13 mouse cellular contexts compared by ENCODE assay signal in genomic region chr3:55440342-55440741, GRCm38 (mm10). TPM values are rescaled to one million over a fixed set of nuclear protein-coding genes. Genes with fewer than 3 reads are reported as not detected.
DNase-seq lines count a peak whose midpoint lies in the region; ATAC-seq and TF ChIP-seq lines count a peak whose summit lies in the region.
"Had no signal": no experiment of that assay in that cellular context is flagged by ENCODE, and none has a peak within 500 bp of the region (broad histone marks: within the 10 kb centered on the region; RNA-seq: fewer than 3 reads in every experiment).

No protein-coding gene starts in this region.

- WGBS in heart, postnatal 0 days = 38% methylated on average over 8 of the region's 8 CpGs
- WGBS in hindbrain, embryonic 15.5 days = 59% methylated on average over 8 of the region's 8 CpGs
- 54% methylated on average over 8 of the region's 8 CpGs for WGBS in stomach, postnatal 0 days

- TF ChIP-seq CTCF in heart, postnatal 0 days (IDR thresholded peaks at IDR 0.05; ENCODE audit: low read depth) = no peak
- TF ChIP-seq CTCF in Patski (IDR thresholded peaks at IDR 0.05) = no peak
- no peak for TF ChIP-seq CTCF in stomach, postnatal 0 days (IDR thresholded peaks at IDR 0.05; ENCODE audit: low read depth)

- no peak overlapping the region for H3K27ac ChIP-seq in heart, postnatal 0 days (ENCODE audit: low read depth)
- H3K27ac ChIP-seq in hindbrain, embryonic 15.5 days (replicated peaks) = peak overlapping the region; percentile 69
- H3K27ac ChIP-seq in stomach, postnatal 0 days (replicated peaks) = no peak overlapping the region
- H3K27ac ChIP-seq: heart, adult 2 months; liver, embryonic 15.5 days had no signal

- ATAC-seq in heart, postnatal 0 days (ENCODE audit: insufficient read depth, low read depth) = no peak
- peak; percentile 42 for ATAC-seq in Patski
- 0 out of 2 replicates have a peak, but pooled peaks have one; percentile 16 for ATAC-seq in hindbrain, embryonic 15.5 days (ENCODE audit: low FRiP score, low read depth)
- ATAC-seq in stomach, postnatal 0 days (ENCODE audit: low FRiP score, low TSS enrichment) = no peak

- 0 out of 2 replicates have a peak, but pooled peaks cover 6% of the 10 kb centered on the region for H3K4me1 ChIP-seq in heart, postnatal 0 days (ENCODE audit: control insufficient read depth, insufficient read depth)
- H3K4me1 ChIP-seq in hindbrain, embryonic 15.5 days (replicated peaks) = peaks cover 19% of the 10 kb centered on the region
- H3K4me1 ChIP-seq in stomach, postnatal 0 days (replicated peaks; ENCODE audit: control insufficient read depth, insufficient read depth) = no peaks in the 10 kb centered on the region
- H3K4me1 ChIP-seq: liver, embryonic 15.5 days had no signal

- POLR2A ChIA-PET in Patski (lab: Charles Lee) = no interaction called here

- in situ Hi-C loops in Patski (cut with MboI; ENCODE audit: low pct_unique_long_range_greater_than_20kb) = no loop called here

- no peaks in the 10 kb centered on the region for H3K36me3 ChIP-seq in heart, postnatal 0 days (replicated peaks; ENCODE audit: control insufficient read depth, insufficient read depth, low read length)
- no peaks in the 10 kb centered on the region for H3K36me3 ChIP-seq in hindbrain, embryonic 15.5 days
- no peaks in the 10 kb centered on the region for H3K36me3 ChIP-seq in stomach, postnatal 0 days (ENCODE audit: control insufficient read depth, insufficient read depth, low read length)
- H3K36me3 ChIP-seq: liver, embryonic 15.5 days had no signal

- DNase-seq in heart, postnatal 0 days (ENCODE audit: low spot score) = peak; percentile 10
- no peak for DNase-seq in heart, postnatal 10 days
- DNase-seq in Patski (ENCODE audit: low read depth, low spot score) = no peak
- peak; percentile 65 to 71 for DNase-seq in cerebellum, adult 18-20 months
- no peak for DNase-seq in spleen, adult 12 weeks (ENCODE audit: low spot score)
- DNase-seq in ovary, postnatal 36 days (ENCODE audit: low spot score) = no peak
- DNase-seq in stomach, postnatal 0 days (ENCODE audit: low spot score) = no peak
- DNase-seq: heart, adult 2 months; kidney, adult 18-20 months had no signal

- H3K27me3 ChIP-seq in heart, postnatal 0 days (ENCODE audit: control insufficient read depth, insufficient read depth, low read length) = no peaks in the 10 kb centered on the region
- no peaks in the 10 kb centered on the region for H3K27me3 ChIP-seq in Patski
- H3K27me3 ChIP-seq in hindbrain, embryonic 15.5 days = no peaks in the 10 kb centered on the region
- H3K27me3 ChIP-seq in stomach, postnatal 0 days (ENCODE audit: control insufficient read depth, insufficient read depth, low read length) = no peaks in the 10 kb centered on the region
- H3K27me3 ChIP-seq: CH12.LX; liver, embryonic 15.5 days had no signal

- no peak overlapping the region for H3K4me3 ChIP-seq in heart, postnatal 0 days (ENCODE audit: low read depth, low read length)
- H3K4me3 ChIP-seq in hindbrain, embryonic 15.5 days = no peak overlapping the region
- H3K4me3 ChIP-seq in stomach, postnatal 0 days (ENCODE audit: low read depth, low read length) = no peak overlapping the region
- H3K4me3 ChIP-seq: heart, adult 2 months; liver, embryonic 15.5 days had no signal

- intact Hi-C loops in heart, postnatal 10 days (cut with DNase I) = no loop called here

- no peaks in the 10 kb centered on the region for H3K9me3 ChIP-seq in heart, postnatal 0 days (replicated peaks; ENCODE audit: control insufficient read depth, low read length)
- H3K9me3 ChIP-seq in hindbrain, embryonic 15.5 days = no peaks in the 10 kb centered on the region
- H3K9me3 ChIP-seq in stomach, postnatal 0 days (ENCODE audit: control insufficient read depth, low read length) = no peaks in the 10 kb centered on the region
- H3K9me3 ChIP-seq: liver, embryonic 15.5 days had no signal

- no peak for TF ChIP-seq EP300 in heart, postnatal 0 days (IDR thresholded peaks at IDR 0.05; ENCODE audit: low read depth)
- TF ChIP-seq EP300 in stomach, postnatal 0 days (optimal IDR thresholded peaks at IDR 0.05) = no peak

- H3K9ac ChIP-seq in heart, postnatal 0 days (replicated peaks; ENCODE audit: low read depth, low read length) = no peak overlapping the region
- H3K9ac ChIP-seq in hindbrain, embryonic 15.5 days = no peak overlapping the region
- H3K9ac ChIP-seq in stomach, postnatal 0 days (ENCODE audit: low read length) = no peak overlapping the region
- H3K9ac ChIP-seq: liver, embryonic 15.5 days had no signal

- CTCF ChIA-PET in Patski (lab: Charles Lee) = interaction anchor here (0.9 to 2.0 kb wide), 4 partner anchors 15 to 288 kb away, joined by 3 to 5 read pairs (median 4); no protein-coding TSS in a partner anchor

- H3K4me2 ChIP-seq in heart, postnatal 0 days (ENCODE audit: low read depth, low read length) = no peak overlapping the region
- no peak overlapping the region for H3K4me2 ChIP-seq in hindbrain, embryonic 15.5 days
- H3K4me2 ChIP-seq in stomach, postnatal 0 days (replicated peaks; ENCODE audit: low read depth) = no peak overlapping the region
- H3K4me2 ChIP-seq: liver, embryonic 15.5 days had no signal

RNA-seq across cellular contexts. Expression of gene Gm21954, which starts 31.7 kb away (rescaled TPM):
- total RNA-seq in heart, postnatal 0 days (2014; rRNA removed; ENCODE audit: low replicate concordance) = not detected in 2 replicates
- polyA plus RNA-seq in heart, postnatal 0 days (2015; fragmentation: Nextera tagmentation; extraction: Ambion mirVana) = not detected in 2 replicates
- total RNA-seq in heart, postnatal 10 days (2021) = not detected
- not detected for polyA plus RNA-seq in Patski (2021)
- polyA plus RNA-seq in hindbrain, embryonic 15.5 days (2015; fragmentation: Nextera tagmentation; extraction: Ambion mirVana) = not detected in 2 replicates
- not detected in 2 replicates for polyA plus RNA-seq in stomach, postnatal 0 days (2015; fragmentation: Nextera tagmentation; extraction: Ambion mirVana)
- total RNA-seq: CH12.LX; heart, adult 2 months; layer of hippocampus, adult 8-10 months had no signal
- polyA plus RNA-seq: heart, adult 2 months; liver, embryonic 15.5 days had no signal

Comparison
In these comparisons a context has a peak if more than half of its experiments do, and no peak if none do; other contexts are left out.
1. DNase-seq: peak in heart, postnatal 0 days (single experiment) and cerebellum, adult 18-20 months (2 of 2); none in heart, postnatal 10 days (0 of 2), Patski (single experiment), spleen, adult 12 weeks (single experiment), ovary, postnatal 36 days (single experiment) and stomach, postnatal 0 days (single experiment).
2. ATAC-seq: peak in Patski (single experiment) and hindbrain, embryonic 15.5 days (single experiment); none in heart, postnatal 0 days (single experiment) and stomach, postnatal 0 days (single experiment).